Mouse (Mus musculus): Measurements from ENCODE around the gene Arl15.

Gene Arl15

GRCm38 (mm10) chr13:114150856-114151697 is 356.8 kb downstream of the Arl15 start:
- no peak for DNase-seq (ENCODE audit: extremely low spot score)

DNA sequence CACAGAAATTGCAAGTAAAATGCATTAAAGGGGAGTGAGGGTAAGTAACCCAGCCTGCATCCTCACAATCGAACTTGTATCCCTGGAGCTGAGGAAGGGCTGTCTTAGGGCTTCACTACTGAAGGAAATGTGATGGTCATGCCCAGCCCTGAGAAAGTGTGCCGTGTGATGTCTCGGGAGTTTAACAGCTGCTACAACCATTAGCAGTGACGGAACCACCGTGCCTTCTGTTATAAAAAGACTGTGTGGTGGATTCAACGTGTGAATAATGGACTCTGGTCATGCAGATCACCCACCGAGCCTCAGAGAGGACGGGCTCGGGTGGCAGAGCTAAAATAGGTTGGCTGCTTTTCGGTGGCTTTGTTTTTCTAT is 357.4 kb downstream of the Arl15 start:
- no peak for DNase-seq (ENCODE audit: extremely low spot score)

DNA sequence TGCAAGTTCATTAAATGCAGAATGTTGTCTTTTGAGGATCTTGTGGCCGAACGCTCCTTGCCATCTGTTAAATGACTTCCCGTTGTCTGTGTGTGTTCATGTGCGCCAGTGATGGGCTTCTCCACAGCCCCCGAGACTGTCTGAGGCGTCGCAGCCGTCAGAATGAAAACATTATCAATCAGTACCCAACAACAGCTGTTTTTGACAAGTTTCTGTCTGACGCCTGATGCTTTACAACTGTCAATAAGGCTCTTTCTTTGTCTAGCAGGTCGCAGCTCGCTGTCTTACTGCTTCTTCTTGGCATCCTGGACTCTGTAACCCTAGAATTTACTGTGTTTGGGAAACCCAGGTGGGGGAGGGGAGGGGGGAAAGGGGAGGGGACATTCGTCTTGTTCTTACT is 362.4 kb downstream of the Arl15 start:
- DNase-seq (ENCODE audit: extremely low spot score), result peak; percentile 33

- DNase-seq (ENCODE audit: extremely low spot score), result no peak
Observed at GRCm38 (mm10) chr13:114158111-114158730, 363.9 kb downstream of the Arl15 start.

GRCm38 (mm10) chr13:114159634-114160391 is 365.5 kb downstream of the Arl15 start:
- DNase-seq (ENCODE audit: extremely low spot score), result peak; percentile 31

GRCm38 (mm10) chr13:114162753-114163152 is 368.4 kb downstream of the Arl15 start:
- DNase-seq (ENCODE audit: extremely low spot score), result no peak

DNA sequence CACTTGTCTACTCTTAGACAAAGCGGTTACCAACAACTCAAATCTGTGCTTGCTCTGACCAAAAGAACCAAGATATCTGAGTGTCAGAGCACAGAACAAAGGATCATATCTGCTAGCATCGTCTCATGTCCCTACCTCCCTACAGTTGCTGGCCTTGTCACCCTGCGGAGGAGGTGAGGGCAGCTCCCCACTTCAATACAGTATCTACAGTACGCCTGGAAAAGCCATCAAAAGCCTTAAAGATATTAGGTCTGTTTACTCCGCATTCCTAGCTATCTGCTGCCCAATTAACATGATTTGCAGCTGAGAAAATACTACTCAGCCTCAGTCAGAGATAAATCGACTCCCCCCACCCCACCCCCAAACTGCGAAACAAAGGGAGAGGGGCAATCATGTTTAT is 371.3 kb downstream of the Arl15 start:
- DNase-seq (ENCODE audit: extremely low spot score), result no peak

DNA sequence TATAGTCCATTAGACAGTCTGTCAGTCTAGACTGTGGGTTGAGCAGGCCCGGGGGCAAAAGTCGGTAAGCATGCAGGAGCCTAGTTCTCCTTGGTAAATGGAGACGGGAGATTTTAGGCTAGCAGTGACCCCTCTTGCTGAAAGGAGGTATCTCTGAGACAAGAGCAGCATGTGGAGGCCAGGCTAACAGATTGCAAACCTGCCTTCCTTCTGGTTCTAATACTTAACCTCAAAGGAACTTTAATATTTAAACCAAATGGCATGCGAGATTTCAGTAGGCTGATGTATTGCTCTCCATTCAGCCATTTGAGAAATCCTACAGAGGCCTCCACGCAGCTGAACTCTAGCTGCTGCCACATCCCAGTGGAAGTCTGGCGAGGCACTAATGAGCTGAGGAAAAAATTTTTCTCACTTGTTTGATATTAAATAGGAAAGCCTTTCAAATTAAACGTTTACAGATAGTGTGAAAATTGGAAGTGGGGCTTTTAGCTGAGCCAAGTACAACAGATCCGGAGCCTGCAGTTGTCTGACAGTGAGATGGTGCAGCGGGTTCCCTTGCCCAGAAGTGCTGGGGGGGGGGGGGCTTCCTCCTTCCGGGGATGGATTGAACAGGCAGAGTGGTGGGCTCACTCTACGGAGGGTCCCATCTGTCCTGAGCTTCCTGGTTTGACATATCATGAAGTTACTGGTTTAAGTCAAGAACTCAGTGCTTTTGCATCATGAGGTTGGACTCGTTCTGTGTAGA is 372.3 kb downstream of the Arl15 start:
- no peak for DNase-seq (ENCODE audit: extremely low spot score)

DNA sequence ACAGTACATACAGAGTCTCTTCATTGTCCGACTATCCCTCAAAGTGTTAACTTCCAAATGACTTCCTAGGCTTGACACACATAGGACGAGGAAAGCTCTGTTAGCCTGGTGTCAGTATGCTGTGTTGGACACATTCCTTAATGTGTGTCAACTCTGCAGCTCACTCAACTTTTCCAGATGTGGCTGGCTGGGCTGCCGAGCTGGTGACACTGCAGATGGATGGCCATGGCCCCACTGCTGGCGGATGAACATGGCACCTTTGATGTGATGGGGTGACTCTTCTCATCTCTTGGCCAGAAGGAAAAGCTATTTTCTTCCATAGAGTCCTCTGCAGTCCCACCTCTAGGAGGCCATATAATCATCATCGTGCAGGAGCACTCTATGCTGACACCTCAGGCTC is 375.8 kb downstream of the Arl15 start:
- DNase-seq (ENCODE audit: extremely low spot score), result no peak

- DNase-seq (ENCODE audit: extremely low spot score), result no peak
Observed at GRCm38 (mm10) chr13:114171465-114171864, 377.2 kb downstream of the Arl15 start.

DNA sequence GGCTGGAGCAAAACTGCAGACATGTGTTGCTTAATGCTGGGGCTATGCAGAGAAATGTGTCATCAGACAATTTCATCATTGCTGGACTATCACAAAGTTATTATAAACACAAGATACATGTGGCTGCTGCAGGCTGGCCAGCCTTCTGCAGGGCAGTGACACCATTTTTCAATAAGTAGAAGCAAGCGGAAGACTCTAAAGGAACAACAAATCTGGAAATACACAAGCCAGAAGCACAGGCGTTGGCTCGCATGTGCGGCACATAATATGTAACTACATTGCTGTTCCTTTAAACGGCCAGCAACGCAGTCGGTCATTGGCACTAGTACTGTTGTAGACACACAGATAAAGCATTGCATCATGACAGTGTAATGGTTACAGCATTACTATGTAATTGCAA is 393.8 kb downstream of the Arl15 start:
- DNase-seq (ENCODE audit: extremely low spot score), result no peak

DNA sequence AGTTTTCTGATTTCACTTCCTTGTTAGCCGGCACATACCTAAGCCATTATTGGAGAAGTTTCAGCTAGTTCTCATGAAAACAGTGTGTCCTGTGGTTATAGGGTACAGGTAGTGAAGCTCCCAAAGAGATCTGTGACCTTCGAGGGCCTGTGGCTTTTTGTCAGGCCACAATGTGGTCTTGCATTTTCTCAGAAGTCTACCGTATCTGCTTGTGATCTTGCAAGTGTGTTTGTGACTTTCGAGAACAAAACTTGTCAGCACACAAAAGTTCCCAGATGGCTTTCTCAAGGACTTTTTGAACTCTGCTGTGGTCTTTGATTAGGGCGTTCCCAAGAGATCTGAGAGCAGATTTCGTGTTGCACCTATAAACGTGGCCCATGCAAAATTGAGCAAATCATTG is 394.5 kb downstream of the Arl15 start:
- no peak for DNase-seq (ENCODE audit: extremely low spot score)

- DNase-seq (ENCODE audit: extremely low spot score), result no peak
Observed at GRCm38 (mm10) chr13:114189441-114189840, 395.1 kb downstream of the Arl15 start.

GRCm38 (mm10) chr13:114190898-114191297 is 396.6 kb downstream of the Arl15 start:
- DNase-seq (ENCODE audit: extremely low spot score), result no peak

GRCm38 (mm10) chr13:114198252-114198799 is 404.0 kb downstream of the Arl15 start:
- no peak for DNase-seq (ENCODE audit: extremely low spot score)

DNA sequence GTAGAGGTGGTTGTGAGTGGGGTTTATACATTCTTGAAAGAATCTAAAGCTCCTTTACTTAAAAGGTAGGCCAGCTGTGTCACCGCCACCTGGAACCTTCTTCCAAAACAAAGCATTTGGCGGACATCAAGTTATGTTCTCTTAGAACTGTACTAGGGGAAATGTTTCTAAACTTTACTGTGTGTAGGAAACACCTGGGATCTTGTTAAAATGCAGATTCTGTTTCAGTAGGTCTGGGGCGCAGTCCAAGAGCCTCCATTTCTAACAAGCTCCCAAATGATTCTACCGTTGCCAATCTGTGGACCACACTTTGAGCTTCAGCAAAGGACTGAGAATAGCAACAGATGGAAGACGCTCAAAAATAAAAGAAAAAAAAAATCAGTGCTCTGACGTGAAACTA is 405.4 kb downstream of the Arl15 start:
- DNase-seq (ENCODE audit: extremely low spot score), result no peak

DNA sequence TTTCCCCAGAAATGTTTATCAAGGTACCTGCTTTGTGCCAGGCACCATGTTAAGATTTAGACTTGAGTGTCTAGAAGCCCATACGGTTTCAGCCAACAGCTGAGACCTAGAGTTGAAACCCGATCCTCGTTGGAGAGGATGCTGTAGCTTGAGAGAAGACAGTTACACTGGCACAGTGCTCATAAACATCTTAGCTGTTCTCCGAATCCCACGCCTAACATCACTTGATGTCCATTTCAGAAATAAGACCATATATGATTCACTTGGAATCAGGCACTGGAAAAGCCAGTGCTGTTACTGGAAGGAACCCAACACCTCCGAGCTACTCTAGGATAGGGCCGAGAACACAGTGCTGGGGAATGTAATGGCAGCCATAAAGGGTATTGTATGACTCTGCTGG is 406.2 kb downstream of the Arl15 start:
- no peak for DNase-seq (ENCODE audit: extremely low spot score)

DNA sequence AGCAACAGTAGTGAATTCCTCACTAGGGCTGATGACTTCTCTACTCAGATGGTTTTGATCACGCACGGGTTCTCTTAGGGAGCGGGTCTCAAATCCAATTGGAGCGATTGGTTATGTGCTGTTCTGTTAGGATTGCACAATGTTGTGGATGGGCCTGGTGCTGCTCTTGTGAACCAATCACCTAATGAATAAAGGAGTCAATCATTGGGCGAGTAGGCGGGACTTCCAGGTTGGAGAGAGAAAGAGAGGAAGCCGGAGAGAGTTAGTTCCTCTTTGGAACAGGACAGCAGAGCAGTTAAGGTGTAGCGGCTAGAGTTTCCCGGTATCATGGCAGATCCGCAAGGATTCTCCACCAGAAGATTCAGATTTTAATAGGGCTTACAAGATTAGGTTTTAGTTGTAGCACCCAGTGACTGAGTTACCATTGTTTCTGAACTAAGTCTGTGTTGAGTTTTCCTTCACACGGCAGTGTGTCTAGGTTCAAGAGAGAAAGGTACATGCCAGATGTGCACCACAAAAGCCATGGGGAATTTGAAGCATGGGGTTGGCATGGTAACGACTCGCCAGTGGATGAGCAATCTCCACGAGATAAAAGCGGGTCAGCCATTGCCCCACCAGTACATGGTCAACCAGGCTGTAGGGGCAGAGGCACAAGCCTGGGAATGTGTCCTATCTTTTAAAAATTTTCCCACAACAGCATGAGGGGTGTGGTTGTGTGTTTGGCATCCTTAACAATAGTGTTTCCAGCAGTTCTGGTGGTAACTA is 408.7 kb downstream of the Arl15 start:
- DNase-seq (ENCODE audit: extremely low spot score), result no peak
